Mouse (Mus musculus): ENCODE data around the gene Plk5.

Gene Plk5

DNA sequence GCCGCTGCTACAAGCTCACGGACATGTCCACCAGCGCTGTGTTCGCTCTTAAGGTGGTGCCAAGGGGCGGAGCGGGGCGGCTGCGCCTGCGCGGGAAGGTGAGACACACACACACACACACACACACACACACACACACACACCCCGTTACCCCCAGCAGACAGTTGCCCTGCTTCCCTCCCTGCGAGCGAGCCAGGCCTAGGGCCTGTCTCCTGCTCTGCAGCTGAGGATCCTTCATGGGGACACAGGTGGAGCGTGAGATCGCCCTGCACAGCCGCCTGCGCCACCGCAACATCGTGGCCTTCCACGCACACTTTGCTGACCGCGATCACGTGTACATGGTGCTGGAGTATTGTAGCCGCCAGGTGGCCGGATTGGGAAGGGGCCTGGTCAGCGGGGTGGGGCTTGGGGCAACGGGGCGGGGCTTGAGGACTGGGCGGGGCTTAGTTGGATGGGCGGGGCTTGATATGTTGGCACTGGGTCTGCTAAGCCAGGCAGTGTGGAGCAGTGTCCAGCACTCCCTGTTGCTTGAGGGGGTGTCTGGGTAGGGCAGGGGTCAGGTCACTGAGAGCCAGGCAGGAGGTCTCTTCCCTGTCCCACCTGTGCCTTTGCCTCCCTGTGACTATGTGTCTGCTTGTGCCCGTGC is 1.9 kb downstream of the Plk5 start:
- no peak for DNase-seq (ENCODE audit: low spot score)

DNA sequence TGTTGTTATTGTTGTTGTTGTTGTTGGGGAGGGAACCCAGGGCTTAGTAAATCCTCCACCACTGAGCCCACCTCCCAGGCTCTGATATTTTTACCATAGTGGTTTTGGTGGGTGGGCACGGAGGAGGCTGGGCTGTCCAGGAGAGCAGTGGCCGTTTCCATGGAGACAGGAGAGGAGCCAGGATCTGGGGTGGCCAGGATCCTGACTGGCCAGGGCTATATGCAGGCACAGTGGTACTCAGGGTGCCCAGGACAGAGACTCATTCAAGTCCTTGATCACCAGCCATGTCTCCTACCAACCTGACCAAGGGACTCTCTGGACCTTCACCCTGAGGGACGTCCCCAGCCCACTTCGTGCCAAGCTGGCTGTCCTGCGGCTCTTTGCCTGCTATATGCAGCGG is 7.5 kb downstream of the Plk5 start:
- DNase-seq (ENCODE audit: low spot score), result no peak

DNA sequence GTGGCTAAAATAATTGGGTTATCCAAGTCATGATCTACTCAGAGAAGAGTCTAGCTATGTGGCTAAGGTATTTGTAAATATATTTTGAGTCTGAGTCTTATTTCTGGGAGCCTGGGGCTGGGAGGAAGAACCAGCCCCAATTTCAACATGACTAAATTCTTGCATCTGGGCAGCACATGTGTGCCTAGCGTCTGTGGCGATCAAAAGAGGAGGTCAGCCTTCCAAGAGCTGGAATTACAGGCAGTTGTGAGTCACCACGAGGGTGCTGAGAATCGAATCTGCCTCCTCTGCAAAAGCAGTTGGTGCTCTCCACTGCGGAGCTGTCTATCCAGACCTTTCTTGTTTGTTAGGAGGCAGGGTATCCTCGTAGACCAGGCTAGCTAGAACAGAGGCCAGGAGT is 9.5 kb downstream of the Plk5 start:
- no peak for DNase-seq (ENCODE audit: low spot score)

DNA sequence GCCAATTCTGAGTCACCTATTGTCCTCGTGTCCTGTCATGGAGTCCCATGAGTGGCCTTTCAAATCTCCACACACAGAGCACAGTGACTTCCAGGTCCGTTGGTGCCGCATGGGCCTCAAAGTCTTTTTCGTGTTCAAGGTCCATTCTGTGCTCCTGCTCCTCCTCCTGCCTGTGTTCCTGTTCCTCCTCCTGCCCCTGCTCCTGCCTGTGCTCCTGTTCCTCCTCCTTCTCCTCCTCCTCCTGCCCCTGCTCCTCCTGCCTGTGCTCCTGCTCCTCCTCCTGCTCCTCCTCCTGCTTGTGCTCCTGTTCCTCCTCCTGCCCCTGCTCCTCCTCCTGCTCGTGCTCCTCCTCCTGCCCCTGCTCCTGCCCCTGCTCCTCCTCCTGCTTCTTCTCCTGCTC is 11.7 kb downstream of the Plk5 start:
- DNase-seq (ENCODE audit: low spot score), result no peak

DNA sequence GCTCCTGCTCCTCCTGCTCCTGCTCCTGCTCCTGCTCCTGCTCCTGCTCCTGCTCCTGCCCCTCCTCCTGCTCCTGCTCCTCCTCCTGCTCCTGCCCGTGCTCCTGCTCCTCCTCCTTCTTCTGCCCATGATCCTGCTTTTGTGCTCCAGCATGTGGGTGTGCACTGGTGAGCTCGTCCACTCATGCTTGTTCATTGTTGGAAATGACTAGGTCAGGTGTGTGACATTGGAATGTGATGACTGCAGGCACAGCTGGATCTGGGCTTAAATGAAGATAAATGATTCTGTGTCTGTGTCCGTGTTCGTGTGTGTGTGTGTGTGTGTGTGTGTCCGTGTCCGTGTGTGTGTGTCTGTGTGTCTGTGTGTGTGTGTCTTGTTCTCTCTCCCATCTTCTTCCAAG is 12.1 kb downstream of the Plk5 start:
- no peak for DNase-seq (ENCODE audit: low spot score)

DNA sequence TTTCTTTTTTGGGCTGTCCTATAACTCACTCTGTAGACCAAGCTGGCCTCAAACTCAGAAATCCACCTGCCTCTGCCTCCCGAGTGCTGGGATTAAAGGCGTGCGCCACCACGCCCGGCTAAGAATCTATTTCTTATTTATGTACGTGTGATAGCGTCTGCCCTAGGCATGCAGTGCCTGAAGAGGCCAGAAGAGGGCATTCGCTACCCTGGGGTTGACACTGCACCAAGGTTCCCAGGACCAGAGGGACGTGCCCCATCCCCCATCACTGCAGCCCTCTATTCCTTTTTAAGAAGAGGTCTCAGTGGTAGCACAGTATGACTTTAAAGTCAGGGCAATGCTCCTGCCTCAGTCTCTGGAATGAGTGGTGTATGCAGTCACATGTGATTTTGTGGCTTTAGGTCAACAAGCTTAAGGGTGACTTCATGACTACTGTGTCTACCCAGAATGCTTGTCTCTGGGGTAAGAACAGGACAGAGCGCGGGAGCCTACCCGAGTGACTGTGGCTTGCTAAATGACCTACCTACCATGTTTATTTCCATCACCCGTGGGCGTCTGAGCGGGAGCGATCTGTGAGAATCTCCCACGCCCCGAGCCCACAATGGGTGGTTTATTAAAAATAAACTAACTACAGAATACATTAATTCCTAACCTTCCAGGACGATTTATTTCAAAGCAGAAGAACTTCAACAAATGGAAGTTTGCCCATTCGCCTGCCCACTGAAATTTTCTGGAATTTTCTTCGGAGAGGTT is 13.9 kb downstream of the Plk5 start:
- no peak for DNase-seq (ENCODE audit: low spot score)

DNA sequence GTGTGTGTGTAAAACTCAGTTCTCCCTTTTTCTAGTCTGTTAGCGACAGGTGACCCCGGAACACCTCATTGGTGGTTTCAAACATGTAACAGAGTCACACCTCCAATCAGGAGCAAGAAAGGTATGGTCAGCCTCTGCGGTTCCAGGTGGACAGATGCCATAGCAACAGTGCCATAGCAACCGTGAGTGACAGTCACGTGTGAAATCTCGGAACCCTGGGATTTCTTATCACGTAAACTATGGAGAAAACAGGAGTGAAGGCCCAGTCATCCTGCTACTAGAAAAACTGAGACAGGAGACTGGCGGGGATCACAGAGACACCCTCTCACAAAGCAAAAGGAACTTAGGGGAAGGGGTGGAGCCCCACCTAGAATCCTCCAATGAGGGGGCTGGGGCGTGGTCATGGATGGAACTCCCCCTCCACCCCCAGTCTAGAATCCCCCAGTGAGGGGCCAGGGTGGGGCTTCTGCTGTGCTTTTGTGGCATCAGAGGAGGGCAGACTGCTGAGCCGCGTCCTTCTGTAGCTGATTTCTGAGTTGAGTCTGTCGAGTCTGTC is 15.2 kb downstream of the Plk5 start:
- DNase-seq (ENCODE audit: low spot score), result no peak

DNA sequence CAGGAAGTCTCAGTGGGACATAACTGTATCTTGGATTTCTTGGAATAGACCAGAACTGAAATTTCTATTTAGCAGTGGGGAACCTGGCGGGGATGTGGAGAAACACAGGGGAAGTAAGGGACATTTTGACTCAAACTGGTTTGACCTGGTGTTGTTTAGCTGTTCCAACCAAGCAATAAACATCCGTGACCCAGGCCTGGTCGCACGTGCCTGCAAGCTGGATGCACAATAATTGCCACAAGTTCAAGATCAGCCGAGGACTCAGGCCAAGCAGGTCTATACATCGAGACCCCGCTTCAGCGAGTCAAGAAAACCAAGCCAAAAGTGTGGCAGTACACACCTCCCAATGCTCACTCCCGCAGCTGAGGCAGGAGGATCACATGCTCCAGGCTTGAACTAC is 15.7 kb downstream of the Plk5 start:
- no peak for DNase-seq (ENCODE audit: low spot score)

DNA sequence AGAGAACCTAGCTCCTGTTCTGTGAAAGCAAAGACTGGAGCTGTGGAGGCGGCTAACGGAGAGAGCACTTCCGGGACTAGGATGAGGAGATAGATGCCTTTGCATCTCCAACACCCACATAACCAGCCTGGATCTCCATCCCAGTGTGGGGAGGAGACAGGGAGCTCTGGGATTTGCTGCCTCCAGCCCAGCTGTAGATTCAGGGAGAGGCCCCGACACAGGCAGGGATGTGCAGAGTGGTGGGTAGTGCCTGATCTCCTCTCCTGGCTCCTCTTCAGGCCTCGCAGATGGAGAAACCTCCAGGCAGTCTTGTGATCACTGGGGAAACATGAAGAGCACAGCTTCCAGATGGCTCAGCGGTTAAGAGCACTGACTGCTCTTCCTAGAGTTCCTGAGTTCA is 16.4 kb downstream of the Plk5 start:
- no peak for DNase-seq (ENCODE audit: low spot score)

DNA sequence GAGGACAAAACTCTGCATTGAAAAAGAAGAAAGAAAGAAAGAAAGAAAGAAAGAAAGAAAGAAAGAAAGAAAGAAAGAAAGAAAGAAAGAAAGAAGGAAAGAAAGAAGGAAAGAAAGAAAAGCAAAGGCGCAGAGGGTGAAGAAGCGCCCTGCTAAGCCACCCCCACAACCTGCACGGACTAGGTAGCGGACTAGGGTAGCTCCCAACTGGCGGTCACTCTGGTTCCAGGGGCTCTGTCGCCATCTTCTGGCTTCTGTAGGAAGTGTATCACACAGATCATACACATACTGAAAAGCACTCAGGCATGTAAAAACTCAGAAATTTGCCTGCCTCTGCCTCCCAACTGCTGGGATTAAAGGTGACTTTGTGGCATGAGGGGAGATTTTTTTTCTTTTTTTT is 17.8 kb downstream of the Plk5 start:
- no peak for DNase-seq (ENCODE audit: low spot score)

DNA sequence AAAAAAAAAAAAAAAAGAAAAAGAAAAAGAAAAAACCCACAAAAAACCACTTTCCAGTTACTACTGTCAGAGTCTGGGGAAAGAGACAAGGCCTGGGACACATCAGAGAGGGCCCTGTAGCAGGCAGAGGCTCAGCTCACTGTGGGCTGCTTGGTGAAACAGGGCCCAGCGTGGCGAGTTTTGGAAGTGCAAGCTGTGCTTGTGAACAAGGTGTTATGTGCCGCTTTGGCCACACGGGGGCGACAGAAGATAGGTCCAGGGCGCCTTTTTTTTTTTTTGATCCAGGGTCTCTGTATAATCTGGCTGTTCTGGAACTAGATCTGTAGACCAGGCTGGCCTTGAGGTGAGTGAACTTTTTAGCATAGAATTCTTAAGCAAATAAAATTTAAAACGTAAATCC is 19.9 kb downstream of the Plk5 start:
- peak; percentile 82 for DNase-seq (ENCODE audit: low spot score)

DNA sequence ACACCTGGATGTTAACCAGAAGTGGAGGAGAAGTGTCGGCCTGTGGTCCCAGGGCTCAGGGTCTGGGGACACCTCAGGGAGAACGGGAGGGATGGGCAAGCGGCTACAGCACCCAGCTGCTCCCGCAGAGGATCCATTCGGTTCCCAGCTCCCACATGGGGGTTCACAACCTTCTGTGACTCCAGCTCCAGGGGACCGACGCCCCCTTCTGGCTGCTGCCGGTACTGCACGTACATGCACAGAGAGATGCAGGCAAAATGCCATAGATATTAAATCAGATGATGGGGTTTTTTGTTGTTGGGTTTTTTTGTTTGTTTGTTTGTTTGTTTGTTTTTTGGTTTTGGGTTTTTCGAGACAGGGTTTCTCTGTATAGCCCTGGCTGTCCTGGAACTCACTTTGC is 21.5 kb downstream of the Plk5 start:
- DNase-seq (ENCODE audit: low spot score), result no peak

DNA sequence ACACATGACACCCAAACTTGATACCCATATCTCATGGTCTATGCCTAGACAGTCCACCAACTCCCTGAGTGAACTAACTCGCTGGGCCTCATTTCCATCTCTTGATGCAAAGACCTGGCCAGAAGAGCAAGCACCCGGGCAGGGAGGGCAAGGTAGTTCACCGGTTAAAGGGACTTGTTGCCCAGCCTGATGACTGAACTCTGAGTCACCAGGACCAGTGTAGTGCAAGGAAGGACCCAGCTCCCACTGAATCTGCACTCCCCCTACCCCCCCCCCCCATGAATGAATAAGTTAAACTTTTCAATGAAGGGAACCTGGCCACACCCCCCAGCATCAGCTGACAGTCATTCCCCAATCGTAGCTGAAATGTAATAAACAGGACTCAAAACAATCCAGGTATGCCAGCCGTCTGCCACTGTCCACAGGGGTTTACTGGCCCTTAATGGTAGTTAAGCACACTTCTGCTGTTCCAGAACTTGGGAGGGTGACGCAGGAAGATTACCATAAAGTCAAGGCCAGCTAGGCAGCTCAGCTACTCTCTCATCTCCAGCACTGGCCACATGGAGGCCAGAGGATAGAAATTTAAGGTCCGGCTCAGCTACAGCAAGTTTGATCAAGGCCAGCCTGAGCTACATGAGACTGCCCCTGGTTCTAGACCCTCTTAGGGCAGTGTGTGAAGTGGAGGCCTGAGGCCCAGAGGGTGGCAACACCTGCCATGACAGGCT is 26.5 kb downstream of the Plk5 start:
- no peak for DNase-seq (ENCODE audit: low spot score)

DNA sequence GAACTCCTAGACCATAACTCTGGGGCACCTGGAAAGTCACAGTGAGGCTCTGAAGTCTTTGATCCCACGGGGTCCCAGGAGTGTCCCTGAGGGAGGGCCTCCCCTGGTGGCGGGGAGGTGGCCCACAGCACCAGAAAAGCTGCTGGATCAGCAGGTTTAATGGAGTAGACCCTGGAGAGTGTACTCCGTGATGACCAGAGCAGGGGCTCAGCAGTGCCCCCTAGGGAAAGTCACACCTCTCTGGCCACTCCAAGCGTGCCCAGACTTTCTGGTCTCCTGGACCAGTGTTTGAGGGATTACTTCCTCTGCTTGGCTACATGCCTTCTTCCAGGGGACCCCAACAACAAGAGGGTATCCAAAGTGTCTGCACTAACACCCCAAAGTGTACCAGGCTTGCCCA is 27.2 kb downstream of the Plk5 start:
- DNase-seq (ENCODE audit: low spot score), result no peak

DNA sequence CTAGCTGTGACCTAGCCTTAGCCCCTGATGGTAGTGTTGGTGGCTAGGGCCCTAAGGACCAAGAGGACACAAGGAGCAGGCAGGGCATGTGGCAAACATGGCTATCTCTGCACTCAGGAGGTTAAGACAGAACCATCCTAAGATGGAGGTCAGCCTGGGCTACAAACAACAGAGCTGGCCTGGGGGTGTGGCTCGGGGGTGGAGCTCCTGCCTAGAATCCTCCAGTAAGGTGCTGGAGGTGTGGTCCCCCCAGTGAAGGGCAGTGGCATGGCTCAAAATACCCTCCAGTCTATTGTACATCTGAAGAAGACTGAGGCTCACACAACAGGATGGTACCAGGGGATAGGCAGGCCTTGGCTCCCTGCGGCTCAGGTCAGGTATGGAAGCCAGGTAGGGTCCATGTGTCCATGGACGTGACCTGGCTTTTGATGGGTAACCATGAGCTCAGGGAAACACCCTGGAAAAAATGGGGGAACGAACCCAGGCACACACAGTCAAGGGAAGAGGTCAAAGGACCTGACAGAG is 27.9 kb downstream of the Plk5 start:
- no peak for DNase-seq (ENCODE audit: low spot score)

DNA sequence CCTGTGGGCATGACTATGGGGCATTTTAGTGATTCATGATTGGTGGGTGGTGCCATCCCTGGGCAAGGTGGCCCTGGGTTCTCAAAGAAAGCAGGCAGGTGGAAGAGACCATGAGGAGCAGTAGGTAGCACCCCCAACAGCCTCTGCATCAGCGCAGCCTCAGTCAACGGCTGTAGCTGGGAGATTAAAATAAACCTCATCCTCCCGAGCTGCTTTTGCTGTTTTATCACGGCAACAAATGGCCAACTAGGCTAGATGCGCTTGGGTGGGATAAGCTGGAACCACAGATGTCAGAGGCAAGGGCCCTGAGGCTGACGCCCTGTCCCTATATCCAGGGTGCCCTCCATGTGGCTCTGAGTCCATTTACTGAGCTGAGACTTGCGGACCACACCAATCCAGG is 28.4 kb downstream of the Plk5 start:
- no peak for DNase-seq (ENCODE audit: low spot score)

DNA sequence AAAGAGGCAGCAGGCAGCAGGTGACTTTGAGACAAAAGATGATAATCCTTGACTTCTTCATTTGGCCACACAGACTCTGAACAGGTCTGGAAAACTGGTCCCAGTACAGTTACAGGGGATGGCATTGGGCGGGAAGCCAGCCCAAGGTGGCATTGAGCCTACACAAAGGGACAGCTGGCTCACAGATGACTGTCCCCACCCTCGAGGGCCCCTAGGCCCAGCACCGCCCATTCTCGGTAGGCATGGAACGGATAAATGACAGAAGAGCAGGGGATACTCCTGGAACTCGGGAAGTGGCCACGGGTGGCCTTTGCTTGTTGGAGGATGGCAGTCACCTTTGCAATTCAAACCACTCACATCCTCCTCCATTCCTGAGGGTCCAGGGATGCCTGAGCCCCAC is 29.1 kb downstream of the Plk5 start:
- DNase-seq (ENCODE audit: low spot score), result no peak

DNA sequence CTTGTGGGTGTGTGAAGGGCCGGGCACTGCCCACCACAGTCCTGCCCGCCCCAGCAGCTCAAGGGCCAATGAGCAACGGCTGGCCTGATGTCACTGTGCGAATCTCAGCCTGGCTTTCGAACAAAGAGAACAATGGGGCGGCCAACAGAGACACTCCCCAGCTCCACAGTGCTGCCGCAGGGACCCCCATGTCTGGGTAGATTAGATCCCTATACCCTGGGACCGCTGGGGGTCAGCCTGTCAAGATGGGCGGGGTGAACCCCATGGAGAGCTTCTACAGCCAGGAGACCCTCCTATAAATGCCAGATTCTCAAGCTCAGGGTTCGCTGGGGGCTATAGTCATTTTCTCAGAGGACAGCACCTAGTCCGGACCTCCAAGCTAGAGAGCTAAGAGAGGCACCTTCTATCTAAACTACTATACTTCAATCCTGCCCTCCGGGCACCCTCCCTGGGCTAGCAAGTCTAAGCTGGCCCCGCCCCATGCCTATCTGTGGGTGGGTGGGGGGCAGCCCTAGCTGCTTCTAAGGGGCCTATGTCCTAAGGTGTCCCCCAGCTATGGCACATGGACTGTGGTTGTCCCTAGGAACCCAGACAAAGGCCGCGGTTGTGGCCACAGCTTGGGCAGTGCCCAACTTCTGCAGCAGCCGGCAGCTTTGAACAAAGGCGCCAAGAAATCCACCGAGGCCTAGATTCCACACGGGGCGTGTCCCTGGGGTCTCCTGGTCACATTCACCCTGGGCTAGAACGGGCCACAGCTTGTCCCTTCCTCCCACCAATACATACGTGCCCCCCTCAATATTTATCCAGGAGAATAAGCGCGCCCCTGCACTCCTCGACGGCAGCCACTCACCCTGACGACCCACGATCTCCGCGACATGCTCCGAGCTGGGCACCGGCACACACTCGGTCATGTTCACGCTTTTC is 29.8 kb downstream of the Plk5 start:
- no peak for DNase-seq (ENCODE audit: low spot score)

DNA sequence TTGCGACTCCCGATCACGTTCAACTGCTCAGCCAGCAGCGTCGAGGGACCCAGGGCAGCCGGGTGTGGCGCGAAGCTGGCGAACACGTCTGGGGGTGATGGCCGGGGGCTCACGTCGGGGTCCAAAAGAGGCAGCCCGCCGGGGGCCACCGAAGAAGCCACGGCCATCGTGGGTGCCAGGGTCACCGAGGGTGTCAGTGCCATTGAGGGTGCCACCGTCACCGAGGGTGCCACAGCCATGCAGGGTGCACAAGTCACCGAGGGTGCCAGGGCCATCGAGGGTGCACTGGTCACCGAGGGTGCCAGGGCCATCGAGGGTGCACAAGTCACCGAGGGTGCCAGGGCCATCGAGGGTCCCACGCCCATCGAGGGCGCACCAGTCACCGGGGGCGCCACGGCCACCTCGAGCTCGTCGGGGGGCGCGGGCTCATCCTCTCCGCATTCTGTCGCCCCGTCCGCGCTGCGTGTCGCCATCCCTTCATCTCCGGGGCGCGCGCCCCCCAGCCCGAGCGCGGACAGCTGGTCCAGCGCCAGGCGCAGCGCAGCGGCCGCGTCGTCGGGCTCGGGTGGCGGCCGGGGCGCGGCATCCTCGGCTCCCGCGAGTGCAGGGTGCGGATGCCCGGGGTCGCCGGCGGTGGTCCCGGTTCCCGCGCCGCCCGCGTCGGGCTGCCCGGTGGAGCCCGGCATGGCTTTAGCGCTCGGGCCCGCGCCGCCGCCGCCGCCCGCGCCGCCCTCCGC is 30.6 kb downstream of the Plk5 start:
- DNase-seq (ENCODE audit: low spot score), result no peak

DNA sequence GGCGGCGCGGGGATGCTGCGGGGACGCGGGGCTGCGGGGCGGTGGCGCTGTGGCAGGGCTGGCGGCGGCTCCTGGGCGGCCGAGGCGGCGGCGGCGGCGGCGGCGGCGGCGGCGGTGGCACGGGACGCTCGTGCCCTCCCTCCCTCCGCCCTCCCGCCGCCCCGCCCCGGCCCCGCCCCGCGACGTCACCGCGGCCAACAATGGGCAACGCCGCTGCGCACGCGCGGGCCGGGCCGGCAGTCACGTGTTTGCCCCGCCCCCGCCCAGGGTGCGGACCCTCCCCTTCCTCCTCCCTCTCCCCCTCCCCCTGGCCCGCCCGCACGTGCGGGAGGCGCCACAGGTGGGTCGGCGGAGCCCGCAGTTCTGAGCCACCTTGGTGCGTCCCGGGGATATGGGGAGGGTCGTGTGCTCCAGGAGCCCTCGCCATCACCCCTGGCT is 31.3 kb downstream of the Plk5 start, which contains the start of gene Mex3d:
Gene Mex3d, minus strand, starts transcription at position 138 of the 438 bp plus-strand sequence.
- DNase-seq (ENCODE audit: low spot score), result peak; percentile 71

DNA sequence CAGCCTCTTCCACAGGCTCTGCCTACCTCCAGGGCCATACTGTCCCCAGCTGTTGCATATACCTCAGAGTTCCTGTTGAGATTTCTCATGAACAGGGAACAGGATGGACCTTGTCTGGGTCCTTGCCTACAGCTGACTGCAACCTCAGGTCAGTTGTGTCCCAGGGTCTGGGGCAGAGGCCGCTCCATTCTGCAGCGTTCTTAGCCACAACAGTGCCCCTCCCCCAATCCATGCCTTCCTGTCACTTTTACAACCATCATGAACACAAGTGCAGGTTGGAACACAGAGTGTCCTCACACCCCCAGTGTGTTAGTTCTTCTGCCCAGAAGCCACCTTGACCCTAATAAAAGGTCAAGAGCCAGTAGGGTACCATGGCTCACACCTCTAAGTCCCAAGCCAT is 32.5 kb downstream of the Plk5 start:
- DNase-seq (ENCODE audit: low spot score), result no peak

All from ovary, postnatal 10 days (tissue).